Mouse (Mus musculus): Measurements from ENCODE around the gene Npr2. TPM values are rescaled to one million over a fixed set of nuclear protein-coding genes. Genes with fewer than 3 reads are reported as not detected.
A peak's percentile ranks its signal among the peaks of the same experiment; 100 is the strongest.

The Npr2 gene
- polyA plus RNA-seq, 1 experiment from 2014 or later = 9.3 TPM

- ATAC-seq (ENCODE audit: insufficient read depth, low FRiP score, low read depth) = 0 out of 2 replicates have a peak, but pooled peaks have one; percentile 11
Observed at GRCm38 (mm10) chr4:43630671-43631045, 1.1 kb upstream of the Npr2 start.

GRCm38 (mm10) chr4:43631956-43632920, 503 bp downstream of the Npr2 start:
- Histone ChIP-seq H3K9ac (peak overlapping the region; percentile 66), H3K4me3 (replicated peaks) (peak overlapping the region; percentile 61), H3K4me2 (peak overlapping the region; percentile 91), H3K27ac (peak overlapping the region; percentile 66), H3K36me3 (no peaks in the 10 kb centered on the region), H3K27me3 (replicated peaks) (0 out of 2 replicates have a peak, but pooled peaks cover 8% of the 10 kb centered on the region), H3K9me3 (no peaks in the 10 kb centered on the region), H3K4me1 (peaks cover 28% of the 10 kb centered on the region)
- ATAC-seq (ENCODE audit: insufficient read depth, low FRiP score, low read depth) = 0 out of 2 replicates have a peak, but pooled peaks have one; percentile 33
- WGBS = 51% methylated on average over 42 of the region's 42 CpGs

More at GRCm38 (mm10) chr4:43630671-43631045, 1.1 kb upstream of the Npr2 start:
- Histone ChIP-seq H3K4me1 (peaks cover 28% of the 10 kb centered on the region), H3K4me3 (replicated peaks) (peak overlapping the region; percentile 61; the same call in 1 of the 2 replicates), H3K36me3 (no peaks in the 10 kb centered on the region), H3K27ac (peak overlapping the region; percentile 44), H3K27me3 (replicated peaks) (0 out of 2 replicates have a peak, but pooled peaks cover 8% of the 10 kb centered on the region), H3K9ac (no peak overlapping the region), H3K4me2 (peak overlapping the region; percentile 91), H3K9me3 (no peaks in the 10 kb centered on the region; the same call in 1 of the 2 replicates)
- WGBS = 27% methylated on average over 5 of the region's 5 CpGs

GRCm38 (mm10) chr4:43633296-43633695, 1.6 kb downstream of the Npr2 start:
- no peak overlapping the region for H3K27ac ChIP-seq
- H3K9me3 ChIP-seq = no peaks in the 10 kb centered on the region
- H3K4me3 ChIP-seq (replicated peaks) = no peak overlapping the region
- no peak for ATAC-seq (ENCODE audit: insufficient read depth, low FRiP score, low read depth)
- no peak overlapping the region for H3K9ac ChIP-seq
- H3K4me1 ChIP-seq = peaks cover 28% of the 10 kb centered on the region
- H3K27me3 ChIP-seq (replicated peaks) = 0 out of 2 replicates have a peak, but pooled peaks cover 8% of the 10 kb centered on the region
- WGBS = 80% methylated on average over 8 of the region's 8 CpGs
- no peaks in the 10 kb centered on the region for H3K36me3 ChIP-seq
- peak overlapping the region; percentile 91 for H3K4me2 ChIP-seq

- H3K9ac ChIP-seq = no peak overlapping the region
- no peak overlapping the region for H3K4me2 ChIP-seq
- peaks cover 28% of the 10 kb centered on the region for H3K4me1 ChIP-seq
- H3K27ac ChIP-seq = no peak overlapping the region
- 91% methylated on average over 2 of the region's 2 CpGs for WGBS
- no peaks in the 10 kb centered on the region for H3K9me3 ChIP-seq
- no peaks in the 10 kb centered on the region for H3K36me3 ChIP-seq
- no peak for ATAC-seq (ENCODE audit: insufficient read depth, low FRiP score, low read depth)
- no peak overlapping the region for H3K4me3 ChIP-seq (replicated peaks)
- 0 out of 2 replicates have a peak, but pooled peaks cover 8% of the 10 kb centered on the region for H3K27me3 ChIP-seq (replicated peaks)
Observed at GRCm38 (mm10) chr4:43633736-43634135, 2.0 kb downstream of the Npr2 start.

GRCm38 (mm10) chr4:43634621-43635374, 3.1 kb downstream of the Npr2 start:
- H3K4me2 ChIP-seq = no peak overlapping the region
- no peaks in the 10 kb centered on the region for H3K9me3 ChIP-seq
- no peak overlapping the region for H3K9ac ChIP-seq
- H3K4me1 ChIP-seq = peaks cover 28% of the 10 kb centered on the region
- no peaks in the 10 kb centered on the region for H3K36me3 ChIP-seq
- H3K4me3 ChIP-seq (replicated peaks) = no peak overlapping the region
- H3K27me3 ChIP-seq (replicated peaks) = 0 out of 2 replicates have a peak, but pooled peaks cover 8% of the 10 kb centered on the region
- ATAC-seq (ENCODE audit: insufficient read depth, low FRiP score, low read depth) = no peak
- no peak overlapping the region for H3K27ac ChIP-seq
- 85% methylated on average over 7 of the region's 7 CpGs for WGBS

- Histone ChIP-seq H3K36me3 (no peaks in the 10 kb centered on the region), H3K4me3 (replicated peaks) (no peak overlapping the region), H3K9ac (no peak overlapping the region), H3K9me3 (no peaks in the 10 kb centered on the region), H3K27me3 (replicated peaks) (0 out of 2 replicates have a peak, but pooled peaks cover 8% of the 10 kb centered on the region), H3K27ac (no peak overlapping the region), H3K4me2 (no peak overlapping the region), H3K4me1 (peaks cover 18% of the 10 kb centered on the region)
- 68% methylated on average over 6 of the region's 6 CpGs for WGBS
- no peak for ATAC-seq (ENCODE audit: insufficient read depth, low FRiP score, low read depth)
Observed at GRCm38 (mm10) chr4:43636751-43637150, 5.0 kb downstream of the Npr2 start.

GRCm38 (mm10) chr4:43640076-43640475, 8.3 kb downstream of the Npr2 start:
- WGBS = 69% methylated on average over 9 of the region's 9 CpGs
- Histone ChIP-seq H3K4me1 (no peaks in the 10 kb centered on the region), H3K27ac (no peak overlapping the region), H3K9ac (no peak overlapping the region), H3K9me3 (no peaks in the 10 kb centered on the region), H3K36me3 (no peaks in the 10 kb centered on the region), H3K27me3 (replicated peaks) (no peaks in the 10 kb centered on the region), H3K4me2 (no peak overlapping the region), H3K4me3 (replicated peaks) (no peak overlapping the region)
- ATAC-seq (ENCODE audit: insufficient read depth, low FRiP score, low read depth) = no peak

- Histone ChIP-seq H3K27ac (no peak overlapping the region), H3K9ac (no peak overlapping the region), H3K4me3 (replicated peaks) (no peak overlapping the region), H3K4me1 (no peaks in the 10 kb centered on the region), H3K9me3 (no peaks in the 10 kb centered on the region), H3K36me3 (no peaks in the 10 kb centered on the region), H3K27me3 (replicated peaks) (no peaks in the 10 kb centered on the region), H3K4me2 (no peak overlapping the region)
- no peak for ATAC-seq (ENCODE audit: insufficient read depth, low FRiP score, low read depth)
- 84% methylated on average over 6 of the region's 6 CpGs for WGBS
Observed at GRCm38 (mm10) chr4:43640491-43640890, 8.8 kb downstream of the Npr2 start.

- Histone ChIP-seq H3K4me3 (replicated peaks) (no peak overlapping the region), H3K9me3 (no peaks in the 10 kb centered on the region), H3K27ac (no peak overlapping the region), H3K9ac (no peak overlapping the region), H3K4me2 (no peak overlapping the region), H3K27me3 (replicated peaks) (no peaks in the 10 kb centered on the region), H3K36me3 (peaks cover 5% of the 10 kb centered on the region; the same call in 1 of the 2 replicates), H3K4me1 (no peaks in the 10 kb centered on the region)
- ATAC-seq (ENCODE audit: insufficient read depth, low FRiP score, low read depth) = no peak
- 94% methylated on average over 3 of the region's 3 CpGs for WGBS
Observed at GRCm38 (mm10) chr4:43649783-43650182, 18.0 kb downstream of the Npr2 start.

- Histone ChIP-seq H3K9ac (no peak overlapping the region), H3K27ac (no peak overlapping the region), H3K4me3 (replicated peaks) (no peak overlapping the region), H3K4me2 (no peak overlapping the region), H3K27me3 (replicated peaks) (no peaks in the 10 kb centered on the region), H3K9me3 (no peaks in the 10 kb centered on the region), H3K36me3 (peaks cover 5% of the 10 kb centered on the region; the same call in 1 of the 2 replicates), H3K4me1 (no peaks in the 10 kb centered on the region)
- 84% methylated on average over 4 of the region's 4 CpGs for WGBS
- ATAC-seq (ENCODE audit: insufficient read depth, low FRiP score, low read depth) = no peak
Observed at GRCm38 (mm10) chr4:43652726-43653125, 21.0 kb downstream of the Npr2 start.

- Histone ChIP-seq H3K4me3 (replicated peaks) (peak within 1 kb of the TSS; percentile 23), H3K9ac (no peak within 1 kb of the TSS), H3K27me3 (replicated peaks) (no peaks in the 10 kb centered on the region), H3K36me3 (peaks cover 5% of the 10 kb centered on the region; the same call in 1 of the 2 replicates), H3K4me2 (peak within 1 kb of the TSS; percentile 41), H3K9me3 (no peaks in the 10 kb centered on the region), H3K27ac (no peak within 1 kb of the TSS), H3K4me1 (no peaks in the 10 kb centered on the region)
- WGBS = 17% methylated on average over 24 of the region's 24 CpGs
- no peak for ATAC-seq (ENCODE audit: insufficient read depth, low FRiP score, low read depth)
Observed at GRCm38 (mm10) chr4:43653161-43654015, 21.7 kb downstream of the Npr2 start, which contains the start of gene Spag8. TSS of gene Spag8 (minus strand) at chr4:43653594.

All from stomach, embryonic 15.5 days (tissue).